Mouse (Mus musculus) midbrain, embryonic 16.5 days (tissue): Measurements from ENCODE around the gene Pou6f1. TPM values are rescaled to one million over a fixed set of nuclear protein-coding genes. Genes with fewer than 3 reads are reported as not detected.

Source experiments
- ATAC-seq: fragments of 200-750 bp; cut with Nextera tagmentation; 2 replicates; pipeline ENCODE4 v1.8.0; 2017; ENCODE audit warnings: moderate TSS enrichment
- H3K27ac ChIP-seq: fragments of 300-500 bp; sonication (generic); 2 replicates; pipeline ENCODE4 v1.5.1; 2014; ENCODE audit warnings: mild to moderate bottlenecking, low read length, mixed read lengths
- H3K27me3 ChIP-seq: fragments of 300-500 bp; sonication (generic); 2 replicates; pipeline ENCODE4 v1.6.1; 2014; ENCODE audit warnings: low read depth, low read length, mixed read lengths; ENCODE audit not compliant: control insufficient read depth, insufficient read depth
- H3K36me3 ChIP-seq: fragments of 300-500 bp; sonication (generic); 2 replicates; pipeline ENCODE4 v1.6.1; 2014; ENCODE audit warnings: mild to moderate bottlenecking, low read length, moderate library complexity, mixed read lengths; ENCODE audit not compliant: control insufficient read depth, insufficient read depth
- H3K4me1 ChIP-seq: fragments of 300-500 bp; sonication (generic); 2 replicates; pipeline ENCODE4 v1.6.1; 2014; ENCODE audit warnings: mild to moderate bottlenecking, low read length, mixed read lengths; ENCODE audit not compliant: control insufficient read depth, insufficient read depth
- H3K4me2 ChIP-seq: fragments of 300-500 bp; sonication (generic); 2 replicates; pipeline ENCODE4 v1.6.1; 2014; ENCODE audit warnings: mild to moderate bottlenecking, low read length, mixed read lengths
- H3K4me3 ChIP-seq: fragments of 300-500 bp; sonication (generic); 2 replicates; pipeline ENCODE4 v1.5.1; 2014; ENCODE audit warnings: low read depth, mild to moderate bottlenecking, low read length, moderate library complexity, mixed read lengths
- H3K9ac ChIP-seq: fragments of 300-500 bp; sonication (generic); 2 replicates; pipeline ENCODE4 v1.6.1; 2014; ENCODE audit warnings: low read depth, low read length, mixed read lengths
- H3K9me3 ChIP-seq: fragments of 300-500 bp; sonication (generic); replicated peaks from 2 replicates; pipeline ENCODE4 v1.6.1; 2014; ENCODE audit warnings: mild to moderate bottlenecking, low read length, mixed read lengths; ENCODE audit not compliant: control insufficient read depth, poor library complexity, severe bottlenecking
- WGBS: fragments of 180-500 bp; shearing (Covaris S2); extraction: QIAGEN DNeasy Blood & Tissue Kit; methylation state at CpG from one replicate; pipeline ENCODE4 v1.1.7; 2014; 5-methylcytosine and 5-hydroxymethylcytosine counted together
- polyA plus RNA-seq: library from polyadenylated mRNA; unstranded; fragments of >200 nt; fragmentation: Nextera tagmentation; extraction: Ambion mirVana; gene quantifications from 2 replicates; pipeline ENCODE4 v1.2.1, GENCODE M21; 2015

Pou6f1 gene
- polyA plus RNA-seq, 1 experiment from 2014 or later: 33.1 TPM

DNA sequence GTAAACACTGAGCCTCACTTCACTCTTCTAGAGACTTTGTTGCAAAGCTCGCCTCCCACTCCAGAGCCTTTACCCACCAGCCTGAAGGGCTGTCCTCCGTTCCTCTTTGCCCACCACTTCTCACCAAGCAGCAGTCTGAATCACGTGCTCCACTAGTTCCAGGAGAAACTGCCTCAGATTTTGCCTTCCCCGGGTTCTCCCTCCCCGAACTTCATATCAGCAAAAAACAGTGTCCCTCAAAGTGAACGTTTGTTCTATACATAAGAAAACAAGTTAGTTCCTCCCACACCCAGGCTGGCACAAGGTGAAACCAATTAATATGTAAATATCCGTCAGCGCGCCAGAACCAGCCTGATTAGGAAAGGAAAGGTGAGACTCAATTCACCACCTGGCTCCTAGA is 35.5 kb upstream of the Pou6f1 start:
- no peak for ATAC-seq
- 7% methylated on average over 9 of the region's 9 CpGs for WGBS
- H3K27ac ChIP-seq: no peak overlapping the region
- no peak overlapping the region for H3K9ac ChIP-seq
- no peak overlapping the region for H3K4me2 ChIP-seq
- H3K9me3 ChIP-seq: no peaks in the 10 kb centered on the region
- H3K27me3 ChIP-seq: peaks cover 40% of the 10 kb centered on the region
- H3K4me3 ChIP-seq: no peak overlapping the region
- no peaks in the 10 kb centered on the region for H3K36me3 ChIP-seq
- peaks cover 10% of the 10 kb centered on the region for H3K4me1 ChIP-seq

DNA sequence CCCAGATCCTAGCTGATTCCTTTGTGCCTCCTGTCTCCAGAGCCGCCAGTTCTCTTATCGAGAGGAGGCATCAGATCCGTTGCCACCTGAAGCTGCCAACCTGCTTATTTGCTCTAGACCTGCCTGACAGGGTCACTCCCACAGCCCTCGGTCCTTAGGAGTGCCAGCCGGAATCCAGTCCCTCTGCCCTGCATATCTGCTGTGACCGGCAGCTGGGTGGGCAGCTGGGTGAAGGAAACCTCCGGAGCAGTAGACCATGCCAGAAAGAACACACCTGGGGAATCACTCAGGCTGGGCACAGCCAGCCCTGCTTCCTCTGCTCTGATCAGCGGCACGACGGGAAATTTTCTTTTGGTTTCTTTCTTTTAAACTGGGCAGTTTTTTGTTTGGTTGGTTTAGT is 33.6 kb upstream of the Pou6f1 start:
- no peak for ATAC-seq
- Histone ChIP-seq H3K4me2 (no peak overlapping the region), H3K4me3 (no peak overlapping the region), H3K9me3 (no peaks in the 10 kb centered on the region), H3K36me3 (no peaks in the 10 kb centered on the region), H3K9ac (no peak overlapping the region), H3K27me3 (peaks cover 35% of the 10 kb centered on the region), H3K27ac (no peak overlapping the region), H3K4me1 (peaks cover 10% of the 10 kb centered on the region)
- 80% methylated on average over 10 of the region's 10 CpGs for WGBS

DNA sequence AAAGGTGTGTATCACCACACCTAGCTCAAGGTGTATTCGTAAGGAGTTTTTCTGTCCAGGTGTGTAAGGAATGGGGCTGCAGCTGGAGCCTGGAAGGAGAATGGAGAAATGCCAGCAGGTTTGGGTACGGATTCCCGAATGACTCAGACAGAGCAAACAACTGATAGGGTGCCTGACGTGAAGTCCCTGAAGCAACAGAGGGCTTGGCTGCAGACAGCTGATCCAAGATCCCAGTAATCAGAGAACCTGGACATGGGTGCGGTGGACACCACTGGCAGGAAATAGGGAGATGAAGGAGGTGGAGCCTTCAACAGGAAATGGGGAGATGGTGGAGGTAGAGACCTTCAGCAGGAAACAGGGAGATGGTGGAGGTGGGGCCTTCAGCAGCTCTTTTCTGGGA is 32.5 kb upstream of the Pou6f1 start:
- peaks cover 10% of the 10 kb centered on the region for H3K4me1 ChIP-seq
- no peak overlapping the region for H3K4me3 ChIP-seq
- WGBS: 88% methylated on average over 5 of the region's 5 CpGs
- ATAC-seq: no peak
- H3K9ac ChIP-seq: no peak overlapping the region
- no peak overlapping the region for H3K27ac ChIP-seq
- no peak overlapping the region for H3K4me2 ChIP-seq
- peaks cover 26% of the 10 kb centered on the region for H3K27me3 ChIP-seq
- H3K9me3 ChIP-seq: no peaks in the 10 kb centered on the region
- no peaks in the 10 kb centered on the region for H3K36me3 ChIP-seq

DNA sequence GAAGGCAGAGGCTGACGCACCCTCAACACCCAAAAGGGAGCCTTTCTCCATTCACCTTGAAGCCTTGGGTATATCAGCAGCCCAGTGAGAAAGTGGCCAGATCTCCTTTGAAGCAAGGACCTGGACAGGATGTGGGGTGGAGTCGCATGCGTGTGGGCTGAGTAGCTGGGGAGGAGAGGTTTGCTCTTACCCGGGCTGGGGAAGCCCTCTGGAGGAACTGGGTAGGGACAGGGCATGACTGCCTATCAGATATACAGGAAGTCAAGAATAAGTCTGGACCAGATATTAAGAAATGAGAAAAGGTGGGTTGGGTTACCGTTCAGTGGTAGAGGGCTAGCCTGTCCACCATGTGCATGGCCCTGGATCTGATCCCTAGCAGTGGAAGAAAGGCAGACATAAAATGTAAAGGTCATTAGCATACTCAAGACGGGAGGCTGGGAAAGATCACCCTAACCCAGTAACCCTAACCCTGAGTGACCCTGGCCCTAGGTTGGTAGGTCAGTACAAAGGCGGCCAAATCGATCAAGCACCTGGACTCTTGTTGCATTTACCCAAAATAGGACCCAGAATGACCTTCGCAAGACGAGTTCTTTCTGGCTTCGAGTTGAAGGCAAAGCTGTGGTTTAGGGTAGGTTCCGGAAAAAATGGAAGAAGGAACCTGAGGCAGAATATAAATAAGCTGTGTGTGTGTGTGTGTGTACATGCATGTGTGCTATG is 31.8 kb upstream of the Pou6f1 start:
- 91% methylated on average over 12 of the region's 12 CpGs for WGBS
- no peak overlapping the region for H3K4me2 ChIP-seq
- peaks cover 4% of the 10 kb centered on the region for H3K4me1 ChIP-seq
- peaks cover 19% of the 10 kb centered on the region for H3K27me3 ChIP-seq
- H3K4me3 ChIP-seq: no peak overlapping the region
- no peak for ATAC-seq
- no peaks in the 10 kb centered on the region for H3K9me3 ChIP-seq
- H3K27ac ChIP-seq: no peak overlapping the region
- H3K9ac ChIP-seq: no peak overlapping the region
- no peaks in the 10 kb centered on the region for H3K36me3 ChIP-seq

DNA sequence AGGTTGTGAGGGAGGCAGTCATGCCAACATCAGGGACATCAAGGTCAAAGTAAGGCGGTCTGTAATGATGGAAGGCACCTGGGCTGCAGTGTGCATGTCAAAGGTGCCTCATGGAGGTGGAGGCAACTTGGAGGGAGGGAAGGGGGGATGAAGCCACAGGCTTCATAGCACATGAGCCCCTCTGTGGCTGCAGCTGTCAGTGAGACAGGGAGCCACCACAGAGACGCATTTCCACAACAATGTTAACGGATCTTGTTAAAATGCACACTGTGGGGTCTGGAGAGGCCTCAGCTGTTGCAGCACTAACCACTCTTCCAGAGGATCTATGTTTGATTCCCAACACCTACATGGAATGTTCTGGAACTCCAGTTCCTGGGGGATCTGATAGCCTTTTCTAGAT is 30.3 kb upstream of the Pou6f1 start:
- Histone ChIP-seq H3K27me3 (peaks cover 10% of the 10 kb centered on the region), H3K9ac (no peak overlapping the region), H3K4me3 (no peak overlapping the region), H3K9me3 (no peaks in the 10 kb centered on the region), H3K4me2 (no peak overlapping the region), H3K27ac (no peak overlapping the region), H3K4me1 (no peaks in the 10 kb centered on the region), H3K36me3 (no peaks in the 10 kb centered on the region)
- ATAC-seq: no peak
- 37% methylated on average over 3 of the region's 3 CpGs for WGBS

DNA sequence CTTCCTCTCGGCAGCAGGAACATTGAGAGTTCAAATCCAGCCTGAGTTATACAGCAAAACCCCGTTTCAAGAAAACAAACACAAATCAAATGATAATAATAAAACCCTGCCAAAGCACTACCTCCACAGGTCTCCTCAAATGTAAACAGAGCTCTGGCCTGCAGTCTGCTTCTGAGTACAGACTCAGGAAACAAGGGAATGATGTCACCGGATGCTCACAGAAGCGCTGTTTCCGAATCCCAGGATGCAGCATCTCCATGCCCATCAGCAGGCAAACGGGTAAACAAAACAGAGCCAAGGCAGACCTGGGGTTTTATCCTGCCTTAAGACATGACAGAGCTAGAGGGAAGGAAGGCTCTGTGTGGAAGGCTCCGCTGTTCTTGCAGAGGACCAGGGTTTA is 29.0 kb upstream of the Pou6f1 start:
- no peak overlapping the region for H3K4me3 ChIP-seq
- ATAC-seq: no peak
- H3K4me2 ChIP-seq: no peak overlapping the region
- H3K4me1 ChIP-seq: no peaks in the 10 kb centered on the region
- WGBS: 54% methylated on average over 7 of the region's 7 CpGs
- no peak overlapping the region for H3K9ac ChIP-seq
- no peaks in the 10 kb centered on the region for H3K9me3 ChIP-seq
- no peaks in the 10 kb centered on the region for H3K27me3 ChIP-seq
- H3K36me3 ChIP-seq: no peaks in the 10 kb centered on the region
- no peak overlapping the region for H3K27ac ChIP-seq

DNA sequence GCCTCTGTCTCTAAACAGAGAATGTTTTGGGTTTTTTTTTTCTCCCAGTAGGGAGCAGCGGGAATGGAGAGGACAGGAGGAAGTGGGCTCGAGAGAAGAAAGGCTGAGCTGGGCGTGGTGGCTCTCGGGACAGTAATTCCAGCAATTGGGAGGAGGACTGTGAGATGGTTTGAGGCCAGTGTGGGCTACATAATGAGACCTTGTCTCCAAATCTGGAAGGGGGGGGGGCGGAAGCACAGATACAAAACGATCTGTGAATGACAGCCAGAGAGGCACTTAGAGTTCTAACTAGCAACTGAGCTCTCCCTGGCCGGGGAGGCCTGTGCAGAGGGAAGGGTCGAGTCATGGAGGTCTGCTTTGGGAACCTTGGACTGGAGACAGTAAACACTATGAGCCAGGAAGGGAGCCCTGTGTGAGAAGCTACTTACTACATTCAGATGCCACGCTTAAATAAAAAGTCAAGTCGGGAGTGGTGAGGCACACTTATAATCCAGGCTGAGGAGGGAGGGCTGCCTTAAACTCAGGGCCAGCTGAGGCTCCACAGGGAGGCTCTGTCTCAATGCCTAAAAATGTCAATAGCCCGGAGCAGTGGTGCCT is 28.1 kb upstream of the Pou6f1 start:
- no peaks in the 10 kb centered on the region for H3K9me3 ChIP-seq
- H3K4me3 ChIP-seq: no peak overlapping the region
- H3K4me1 ChIP-seq: no peaks in the 10 kb centered on the region
- ATAC-seq: no peak
- H3K4me2 ChIP-seq: no peak overlapping the region
- H3K9ac ChIP-seq: no peak overlapping the region
- H3K27me3 ChIP-seq: no peaks in the 10 kb centered on the region
- 6% methylated on average over 11 of the region's 11 CpGs for whole genome bisulfite sequencing
- no peak overlapping the region for H3K27ac ChIP-seq
- H3K36me3 ChIP-seq: no peaks in the 10 kb centered on the region

DNA sequence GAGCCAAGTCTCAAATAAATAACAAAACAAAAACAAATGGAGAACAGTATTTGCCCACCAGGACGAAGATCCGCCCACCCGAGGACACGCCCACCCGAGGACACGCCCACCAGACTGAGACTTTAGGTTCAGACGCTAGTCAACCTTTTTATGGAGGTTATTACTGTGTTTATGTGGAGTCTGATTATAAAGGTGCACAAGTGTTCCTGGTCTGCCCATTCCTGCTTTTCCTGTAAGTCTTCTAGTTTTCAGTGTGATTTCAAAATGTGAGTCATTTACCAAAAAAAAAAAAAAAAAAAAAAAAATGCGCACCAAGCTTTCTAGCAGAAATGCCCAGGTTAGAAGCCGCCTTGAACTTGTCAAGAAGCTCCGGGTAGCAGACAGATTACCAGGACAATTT is 27.5 kb upstream of the Pou6f1 start:
- Histone ChIP-seq H3K27ac (no peak overlapping the region), H3K4me3 (no peak overlapping the region), H3K4me2 (no peak overlapping the region), H3K4me1 (no peaks in the 10 kb centered on the region), H3K9ac (no peak overlapping the region), H3K9me3 (no peaks in the 10 kb centered on the region), H3K36me3 (no peaks in the 10 kb centered on the region), H3K27me3 (no peaks in the 10 kb centered on the region)
- WGBS: 22% methylated on average over 10 of the region's 10 CpGs
- no peak for ATAC-seq

DNA sequence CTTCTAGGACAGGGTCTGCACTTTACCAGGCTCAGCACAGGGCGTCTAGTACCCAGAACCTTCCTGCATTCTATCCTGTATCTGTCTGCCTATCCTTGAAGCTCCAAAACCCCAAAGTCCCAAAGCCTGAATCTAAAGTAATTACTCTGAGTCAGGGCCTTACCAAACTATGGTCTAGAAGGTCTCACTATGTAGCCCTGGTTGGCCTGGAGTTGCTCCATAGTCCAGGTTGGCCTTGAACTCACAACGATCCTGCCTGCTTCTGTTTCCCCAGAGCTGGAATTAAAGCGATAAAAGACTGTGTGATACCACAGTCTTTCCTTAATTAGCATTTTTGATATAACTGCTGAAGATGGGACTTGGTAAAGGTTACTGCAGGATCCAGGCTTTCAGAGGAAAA is 24.7 kb upstream of the Pou6f1 start:
- Histone ChIP-seq H3K9ac (no peak overlapping the region), H3K9me3 (no peaks in the 10 kb centered on the region), H3K27me3 (no peaks in the 10 kb centered on the region), H3K27ac (no peak overlapping the region), H3K36me3 (peaks cover 9% of the 10 kb centered on the region), H3K4me3 (no peak overlapping the region), H3K4me2 (no peak overlapping the region), H3K4me1 (no peaks in the 10 kb centered on the region)
- 83% methylated on average over 3 of the region's 3 CpGs for WGBS
- ATAC-seq: no peak
